Mouse (Mus musculus) mesoderm, embryonic 11.5 days (tissue): ENCODE measurements at regions not wholly inside any gene's neighbourhood (a gene's known extent, or its start where the extent isn't known, plus 50 kb on each side); places are given as distances from the start of the nearest gene placed in this dataset.
"Not testable (repeated sequence)": the region's sequence is repeated elsewhere in the genome, so short reads cannot be mapped to it uniquely, and the experiment has no call there.

Experiments
- DNase-seq: peaks from one replicate; pipeline ENCODE4 v3.0.0-alpha.2; 2012; ENCODE audit warnings: low read depth, low spot score

GRCm38 (mm10) chr6:81817050-81817827 lies 106.2 kb upstream of the Gcfc2 start:
- DNase-seq: peak; percentile 74

GRCm38 (mm10) chr6:81818573-81818972 lies 104.9 kb upstream of the Gcfc2 start:
- no peak for DNase-seq

DNA sequence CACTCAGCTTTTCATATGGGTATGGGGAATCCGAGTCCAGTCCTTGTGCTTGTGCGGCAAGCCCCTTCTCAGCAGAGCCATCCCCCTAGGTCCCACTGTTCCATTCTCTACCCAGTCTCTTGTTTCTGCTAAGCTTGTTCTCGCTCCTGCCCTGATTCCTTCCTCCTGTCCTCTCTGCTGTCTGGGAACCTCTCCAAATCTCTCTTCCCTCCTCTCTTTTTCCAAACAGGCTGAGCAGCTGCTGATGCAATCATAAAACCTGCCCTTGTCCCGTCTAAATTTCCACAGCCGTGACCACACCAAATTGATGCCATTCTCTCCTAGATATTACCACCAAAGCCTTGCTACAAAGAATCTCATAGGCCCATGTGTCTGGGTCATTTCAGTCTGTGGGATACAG lies 103.4 kb upstream of the Gcfc2 start:
- DNase-seq: no peak

DNA sequence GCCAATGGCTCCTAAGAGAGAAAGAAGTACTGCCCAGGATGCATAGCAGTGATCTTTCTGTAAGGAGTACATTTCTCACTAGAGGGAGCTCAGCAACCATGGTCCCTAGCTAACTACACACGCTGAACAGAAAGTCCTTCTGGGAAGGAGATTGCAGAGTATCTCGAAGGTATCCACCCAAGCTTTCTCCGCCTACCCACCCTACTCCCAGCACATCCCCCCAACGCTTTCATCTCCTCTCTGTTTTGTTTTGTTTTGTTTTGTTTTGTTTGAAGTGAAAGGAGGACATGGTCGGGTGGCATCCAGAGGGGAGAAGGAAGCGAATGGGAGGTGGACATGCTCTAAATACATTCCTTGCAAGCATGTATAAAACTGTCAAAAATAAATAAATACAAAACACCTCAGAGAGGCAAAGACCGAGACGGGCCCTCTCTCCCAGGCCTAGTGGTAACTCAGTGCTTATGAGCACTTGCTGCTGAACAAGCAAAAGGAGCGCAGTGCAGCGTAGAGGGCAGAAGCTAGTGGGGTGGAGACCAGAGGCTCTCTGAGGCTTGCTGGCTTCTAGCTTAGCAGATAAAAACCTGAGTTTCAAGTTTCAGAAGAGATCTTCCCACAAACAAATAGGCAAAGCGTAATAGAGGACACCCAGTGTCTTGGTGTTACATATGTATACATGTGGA lies 83.9 kb upstream of the Gcfc2 start:
- DNase-seq: no peak

DNA sequence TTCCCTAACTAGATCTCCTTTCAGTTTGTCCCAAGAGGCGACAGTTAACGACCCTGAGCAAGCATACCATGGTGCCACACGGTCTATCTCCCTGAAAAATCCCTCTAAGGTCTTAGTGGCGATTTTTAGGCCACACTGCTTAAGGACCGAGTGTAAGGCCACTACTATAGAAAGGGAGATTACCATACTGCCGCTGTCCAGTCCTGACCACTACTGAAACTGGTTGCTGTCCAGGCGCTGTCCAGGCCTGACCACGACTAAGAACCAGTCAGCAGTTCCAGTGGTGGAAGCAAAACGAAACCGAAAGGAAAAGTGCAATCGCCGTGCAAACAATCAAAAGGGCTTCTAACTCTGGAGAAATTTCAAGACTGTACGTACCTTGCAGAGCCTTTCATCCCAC lies 55.3 kb upstream of the Gcfc2 start:
- not testable (repeated sequence) for DNase-seq
